Mouse (Mus musculus) gastrocnemius, postnatal 36 days (tissue): Measurements from ENCODE around the gene Nupl1. TPM values are rescaled to one million over a fixed set of nuclear protein-coding genes. Genes with fewer than 3 reads are reported as not detected.

Source experiments
- DNase-seq, 2 experiments: peaks; one replicate each; pipeline ENCODE4 v3.0.0; 2022
- intact Hi-C: fragments of 180-260 bp; cut with DNase I; formaldehyde crosslinking; loops from one replicate; pipeline ENCODE4 v1.15.1; 2025
- microRNA-seq, 2 experiments: library from miRNA; unstranded; fragments of <30 nt; microRNA quantifications; one replicate each; pipeline ENCODE4 v1.2.0; 2021
- total RNA-seq, 2 experiments: library from RNA; stranded (reverse); gene quantifications; 2 replicates each; pipeline ENCODE4 v1.2.3; 2021

Gene Nupl1
- total RNA-seq, 2 experiments from 2014 or later = not detected

DNA sequence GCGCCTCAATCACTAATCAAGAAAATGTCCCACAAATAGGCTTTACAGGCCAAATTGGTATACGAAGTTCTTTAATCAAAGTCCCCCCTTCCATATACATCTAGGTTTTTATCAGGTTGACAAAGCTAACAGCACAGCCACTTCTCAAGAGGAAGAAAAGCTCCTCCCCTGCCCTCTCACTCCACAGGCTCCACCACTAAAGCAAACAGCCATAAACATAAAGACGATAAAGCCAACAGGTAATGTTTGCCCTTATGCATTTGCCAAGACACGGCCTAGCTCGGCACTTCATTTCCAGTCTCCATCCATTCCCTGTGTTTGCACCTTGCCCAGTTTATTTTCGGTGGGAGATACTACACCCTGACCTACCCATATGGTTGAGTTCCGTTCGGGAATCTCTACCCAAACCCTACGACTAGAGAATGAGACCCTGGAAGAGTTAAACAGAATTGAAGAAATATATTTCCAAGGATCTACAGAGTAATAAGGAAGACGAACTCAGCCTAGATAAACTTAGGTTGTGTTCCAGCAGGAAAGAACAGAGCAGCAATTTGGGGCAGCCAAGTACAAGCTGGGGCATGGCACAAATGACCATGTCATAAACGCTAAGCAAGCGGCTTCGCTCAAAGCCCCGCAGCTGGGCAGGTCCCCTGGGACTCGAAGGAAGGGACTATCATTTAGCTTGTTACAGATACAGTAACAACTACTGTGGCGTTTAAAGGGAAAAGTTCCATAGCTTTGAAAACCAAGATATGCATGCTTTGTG, 80.2 kb downstream of the Nupl1 start:
- no peak for DNase-seq
- intact Hi-C loops = no loop called here

DNA sequence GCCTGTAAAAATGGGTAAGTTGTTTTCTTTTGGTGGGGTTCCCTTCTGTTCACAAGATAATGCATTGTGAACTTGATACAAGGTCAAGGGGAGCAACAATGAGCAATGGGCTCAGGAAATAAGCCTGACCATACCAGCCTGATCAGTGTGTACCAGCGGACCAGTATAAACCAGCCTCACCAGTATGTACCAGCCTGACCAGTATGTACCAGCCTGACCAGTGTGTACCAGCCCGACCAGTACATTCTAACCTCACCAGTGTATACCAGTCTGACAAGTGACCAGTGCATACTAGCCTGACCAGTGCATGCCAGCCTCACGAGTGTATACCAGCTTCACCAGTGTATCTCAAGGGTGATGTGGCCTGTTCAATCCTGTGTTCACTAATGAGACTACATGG, 87.9 kb downstream of the Nupl1 start:
- DNase-seq = no peak
- intact Hi-C loops = no loop called here

DNA sequence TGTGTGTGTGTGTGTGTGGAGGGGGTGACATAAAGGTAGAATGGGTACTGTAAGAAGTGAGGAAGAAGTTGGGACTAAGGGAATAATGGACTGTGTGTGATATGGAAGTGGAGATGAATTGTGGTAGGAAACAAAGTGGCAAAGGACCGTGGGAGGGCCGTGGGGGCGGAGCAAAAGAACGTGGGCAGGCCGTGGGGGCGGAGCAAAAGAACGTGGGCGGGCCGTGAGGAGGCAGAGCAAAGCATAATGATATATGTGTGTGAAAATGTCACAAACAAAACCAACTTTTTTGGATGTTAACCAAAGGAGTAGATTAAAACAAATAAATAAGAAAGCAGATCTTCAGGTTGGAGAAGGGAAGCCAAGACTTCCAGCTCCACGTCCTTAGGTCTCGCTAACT, 98.9 kb downstream of the Nupl1 start:
- intact Hi-C loops = no loop called here
- DNase-seq = no peak

DNA sequence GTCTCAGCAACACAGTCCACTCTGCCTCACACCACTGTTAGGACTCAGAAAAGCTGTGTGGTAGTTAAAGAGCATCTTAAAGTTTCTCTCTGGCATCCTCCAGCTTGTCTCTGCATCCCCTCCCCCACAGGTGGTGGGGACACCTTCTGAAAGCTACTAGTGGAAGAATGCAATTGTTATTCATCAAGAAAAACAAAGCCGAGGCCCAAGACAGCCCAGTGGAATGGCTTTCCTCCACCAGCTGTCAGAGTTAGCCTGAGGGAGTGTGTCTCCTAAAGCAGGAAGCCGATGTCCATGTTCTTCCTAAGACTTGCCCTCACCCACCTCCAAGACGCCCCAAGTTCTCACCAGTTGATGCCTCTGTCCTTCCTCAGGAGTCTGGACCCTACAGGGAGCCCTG, 102.3 kb downstream of the Nupl1 start:
- intact Hi-C loops = no loop called here
- no peak for DNase-seq

DNA sequence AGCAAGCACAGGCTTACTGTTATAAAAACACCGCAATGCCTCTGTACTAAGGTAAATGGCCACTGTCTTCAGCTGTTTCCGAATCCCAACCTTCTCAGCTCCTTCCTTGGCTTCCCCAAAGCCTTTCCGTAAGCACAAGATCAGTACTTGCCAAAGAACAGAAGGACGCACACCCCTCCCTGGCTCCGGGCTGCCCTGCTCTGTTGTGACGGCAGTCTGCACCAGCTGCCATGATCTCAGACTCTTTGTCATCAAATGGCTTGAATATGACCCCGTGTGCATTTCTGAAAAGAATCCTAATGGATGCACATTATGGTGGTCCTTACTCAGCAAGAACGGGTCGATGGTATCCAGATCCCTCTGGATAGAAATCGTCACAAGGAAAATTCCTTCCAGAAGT, 108.0 kb downstream of the Nupl1 start:
- no peak for DNase-seq
- intact Hi-C loops = no loop called here

DNA sequence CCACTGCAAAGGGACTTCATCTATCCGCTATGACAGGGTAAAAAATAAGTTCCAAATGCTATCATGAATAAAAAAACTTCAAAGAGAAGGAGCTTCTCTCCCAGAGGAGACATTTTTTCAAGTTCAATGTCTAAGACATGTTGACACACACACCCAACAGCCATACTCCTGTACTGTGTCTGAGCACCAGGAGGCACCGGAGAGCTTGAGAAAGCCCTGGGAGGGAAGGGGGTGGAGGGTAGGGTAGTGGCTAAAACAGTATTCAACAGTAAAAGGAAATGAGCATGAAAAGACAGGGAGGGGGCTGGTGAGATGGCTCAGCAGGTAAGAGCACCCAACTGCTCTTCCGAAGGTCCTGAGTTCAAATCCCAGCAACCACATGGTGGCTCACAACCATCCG, 112.9 kb downstream of the Nupl1 start:
- DNase-seq = no peak
- intact Hi-C loops = no loop called here

DNA sequence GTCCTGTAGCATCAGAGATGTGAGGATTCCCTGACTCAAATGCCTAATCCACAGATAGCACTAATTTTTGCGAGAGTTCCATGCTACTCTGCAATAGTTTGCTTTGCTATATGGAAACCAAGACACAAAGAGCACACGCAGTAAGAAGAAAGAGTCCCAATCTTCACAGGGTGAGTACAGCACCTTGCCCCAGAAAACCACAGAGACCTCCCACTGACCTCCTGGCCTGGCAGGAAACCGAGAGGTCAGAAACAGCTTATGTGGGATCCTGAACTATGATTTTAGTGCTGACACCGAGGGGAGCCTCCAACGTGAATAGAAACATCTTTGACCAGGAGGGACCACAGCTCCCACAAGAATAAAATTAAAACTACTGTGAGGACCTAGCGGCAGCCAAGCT, 113.4 kb downstream of the Nupl1 start:
- intact Hi-C loops = no loop called here
- no peak for DNase-seq

DNA sequence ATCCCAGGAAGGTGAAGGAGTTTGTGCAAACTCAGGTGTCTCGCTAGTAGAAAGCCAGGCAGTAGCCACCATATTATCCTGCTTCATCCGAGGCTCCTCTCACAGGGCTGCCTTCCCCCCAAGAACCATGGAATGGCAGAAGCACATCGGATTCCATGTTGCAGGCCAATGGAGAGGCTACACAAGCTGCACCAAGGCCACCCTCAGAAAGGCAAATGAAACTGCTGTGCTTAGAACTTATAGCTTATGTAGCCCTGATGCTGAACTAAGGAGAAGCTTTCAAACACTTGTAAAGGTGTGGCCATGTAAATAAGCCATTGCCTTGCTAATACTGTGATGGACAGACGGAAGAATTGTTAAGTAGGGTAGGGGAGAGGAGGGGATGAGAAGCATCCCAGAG, 115.4 kb downstream of the Nupl1 start:
- no peak for DNase-seq
- intact Hi-C loops = no loop called here

DNA sequence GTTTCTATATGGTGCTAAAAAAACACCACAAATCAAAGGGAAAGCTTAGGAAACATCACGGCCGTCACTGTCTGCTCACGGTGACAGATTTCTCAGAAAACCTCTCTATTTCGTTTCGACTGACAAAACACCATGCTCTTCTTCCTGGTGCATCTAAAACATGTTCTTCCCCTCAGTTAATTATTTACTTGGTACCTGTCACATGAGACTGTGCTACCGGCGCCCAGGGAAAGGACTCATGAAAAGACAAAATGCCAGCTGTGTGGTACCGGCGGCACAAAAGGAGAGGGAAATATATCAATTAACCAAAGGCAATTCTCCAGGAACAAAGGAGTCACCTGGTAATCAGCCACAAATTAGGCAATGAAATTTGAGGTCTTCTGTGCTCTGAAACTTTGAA, 116.5 kb downstream of the Nupl1 start:
- DNase-seq = no peak
- intact Hi-C loops = no loop called here

Small RNA genes within 50 kb of the gene (microRNA-seq; reads per million reads assigned to microRNA genes)
- 0 reads per million in 2 experiments for gene Mir719

Other genes starting within 250 kb of the Nupl1 start
- gene Atp8a2, start 54.3 kb downstream of the Nupl1 start, total RNA-seq = 1 to 10 TPM in 1 of 2 experiments, under 1 TPM in 1; 0.61 to 1.0 TPM
- gene Gm49336, start 76 bp upstream of the Nupl1 start, total RNA-seq = 10 to 100 TPM; 28.0 to 31.0 TPM
- 10 to 100 TPM; 38.7 to 44.8 TPM for gene Mtmr6, start 13.8 kb upstream of the Nupl1 start, total RNA-seq
- gene Amer2, start 121.8 kb upstream of the Nupl1 start, total RNA-seq = not detected